Mouse (Mus musculus) hematopoietic stem cell, adult 5-6 weeks (primary cell): ENCODE measurements around the gene Dnajc24. TPM values are rescaled to one million over a fixed set of nuclear protein-coding genes. Genes with fewer than 3 reads are reported as not detected.

Experiments used
- total RNA-seq: library from RNA; stranded (forward); fragments of 172-1452, 232-1000 nt; gene quantifications from 2 replicates; pipeline ENCODE4 v1.2.3, GENCODE M21; 2017

Gene Dnajc24
- total RNA-seq, 1 experiment from 2014 or later = 28.6 TPM

Other genes with a start within 250 kb of the Dnajc24 start
- 17.5 and 25.2 TPM in 2 replicates for gene Elp4, start 99.0 kb downstream of the Dnajc24 start, total RNA-seq
- 47.7 and 52.5 TPM in 2 replicates for gene Immp1l, start 98.9 kb downstream of the Dnajc24 start, total RNA-seq